Mouse (Mus musculus): ENCODE results near the gene Atp9a. TPM values are rescaled to one million over a fixed set of nuclear protein-coding genes. Genes with fewer than 3 reads are reported as not detected.

Gene Atp9a
- 18.2 TPM for polyA plus RNA-seq (2017; shearing (Covaris generic))

GRCm38 (mm10) chr2:168742059-168742627, at the start of gene Atp9a:
Atp9a (minus strand) TSS chr2:168742409.

DNA sequence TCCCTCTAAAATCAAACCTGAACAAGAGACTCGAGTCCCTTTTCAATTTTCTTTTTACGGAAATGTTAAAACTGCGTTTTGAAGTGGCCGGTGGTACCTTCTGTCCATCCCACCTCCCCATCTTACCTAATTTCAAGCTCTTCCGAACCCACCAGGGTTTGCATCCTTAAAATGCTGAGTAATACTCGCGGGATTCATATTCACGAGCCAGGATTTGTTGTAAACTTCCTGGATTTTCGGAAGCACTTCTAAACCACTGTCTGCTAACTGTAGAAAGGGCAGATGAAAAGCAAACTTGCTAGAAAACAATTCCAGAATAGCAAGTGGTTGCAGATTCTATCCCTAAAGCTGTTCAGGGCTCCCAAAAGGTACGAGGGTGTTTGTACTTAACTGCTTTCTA, 25.4 kb upstream of the Atp9a start, which contains the start of gene Sall4:
TSS of gene Sall4 (minus strand) at position 362 of the 400 bp plus-strand sequence.

GRCm38 (mm10) chr2:168601491-168602386, 140.5 kb downstream of the Atp9a start, which contains the start of gene Nfatc2:
Nfatc2 (minus strand) TSS chr2:168601657.

Other genes starting within 250 kb of the Atp9a start
- 130 TPM for gene Nfatc2, start 140.8 kb downstream of the Atp9a start, polyA plus RNA-seq (2017; shearing (Covaris generic))
- gene Sall4, start 25.5 kb upstream of the Atp9a start, polyA plus RNA-seq (2017; shearing (Covaris generic)), result not detected
- gene Zfp64, start 213.2 kb upstream of the Atp9a start, polyA plus RNA-seq (2017; shearing (Covaris generic)), result 30.1 TPM

Data from effector memory CD4-positive, alpha-beta T cell, adult 5 months (primary cell).